Mouse (Mus musculus) liver, embryonic 14.5 days (tissue): ENCODE measurements around the gene Wdr24.

Experiments
- CTCF ChIP-seq: IDR thresholded peaks from 2 replicates; pipeline ENCODE4 v1.5.1; 2016; ENCODE audit warnings: antibody characterized with exemption, low read depth, control low read depth
- EP300 ChIP-seq: IDR thresholded peaks from 2 replicates; pipeline ENCODE4 v1.6.1; 2016; ENCODE audit warnings: antibody characterized with exemption, low read depth

GRCm38 (mm10) chr17:25867509-25867835 lies 44.0 kb downstream of the Wdr24 start:
- TF ChIP-seq CTCF (no peak), EP300 (no peak)
